Mouse (Mus musculus) MEL (cell line): ENCODE measurements around the gene Jdp2.

ENCODE experiments used
- BHLHE40 ChIP-seq: IDR thresholded peaks from 2 replicates; pipeline ENCODE4 v1.6.1; 2012; ENCODE audit warnings: low read depth, mild to moderate bottlenecking, inconsistent platforms, low read length, improper control_type of control experiment, borderline replicate concordance
- CTCF ChIP-seq, 3 experiments: IDR thresholded peaks in 2 of 3; conservative IDR thresholded peaks in 1 of 3; 2 replicates each; pipeline ENCODE4 v1.5.1; 2011 to 2012; ENCODE audit warnings: low read length in 3 of 3, low read depth in 2 of 3, mild to moderate bottlenecking in 2 of 3, improper control_type of control experiment in 1 of 3, inconsistent platforms in 1 of 3, mixed read lengths in 1 of 3, moderate library complexity in 1 of 3; ENCODE audit not compliant: control insufficient read depth in 1 of 3, insufficient read depth in 1 of 3, poor library complexity in 1 of 3, severe bottlenecking in 1 of 3
- EP300 ChIP-seq, 2 experiments: IDR thresholded peaks; 2 replicates each; pipeline ENCODE4 v1.6.1; 2011; ENCODE audit warnings: improper control_type of control experiment in 2 of 2, low read length in 2 of 2, low read depth in 1 of 2, mild to moderate bottlenecking in 1 of 2
- GATA1 ChIP-seq: IDR thresholded peaks from 2 replicates; pipeline ENCODE4 v1.6.1; 2011; ENCODE audit warnings: low read depth, low read length, improper control_type of control experiment
- MYC ChIP-seq: IDR thresholded peaks from 2 replicates; pipeline ENCODE4 v1.6.1; 2011; ENCODE audit warnings: low read depth, mild to moderate bottlenecking, low read length, improper control_type of control experiment, moderate library complexity
- POLR2A ChIP-seq, 2 experiments: IDR thresholded peaks; 2 replicates each; pipeline ENCODE4 v1.6.1; 2011 to 2012; ENCODE audit warnings: low read length in 2 of 2, mild to moderate bottlenecking in 2 of 2, control low read depth in 1 of 2, improper control_type of control experiment in 1 of 2, low read depth in 1 of 2, moderate library complexity in 1 of 2; ENCODE audit not compliant: control insufficient read depth in 1 of 2, insufficient read depth in 1 of 2, poor library complexity in 1 of 2
- POLR2AphosphoS5 ChIP-seq: IDR thresholded peaks from 2 replicates; pipeline ENCODE4 v1.6.1; 2012; ENCODE audit warnings: low read depth, borderline replicate concordance, mild to moderate bottlenecking, inconsistent platforms, low read length, moderate library complexity, mixed read lengths
- RAD21 ChIP-seq: IDR thresholded peaks from 2 replicates; pipeline ENCODE4 v1.6.1; 2011; ENCODE audit warnings: mild to moderate bottlenecking, low read depth, low read length, improper control_type of control experiment
- UBTF ChIP-seq: IDR thresholded peaks from 2 replicates; pipeline ENCODE4 v1.6.1; 2012; ENCODE audit warnings: low read depth, mild to moderate bottlenecking, inconsistent platforms, low read length, improper control_type of control experiment, moderate library complexity, borderline replicate concordance; ENCODE audit not compliant: insufficient read depth
- USF1 ChIP-seq: IDR thresholded peaks from 2 replicates; pipeline ENCODE4 v1.6.1; 2014; ENCODE audit warnings: low read depth, mild to moderate bottlenecking, inconsistent platforms, low read length, improper control_type of control experiment, moderate library complexity
- ZC3H11A ChIP-seq: IDR thresholded peaks from 2 replicates; pipeline ENCODE4 v1.6.1; 2012; ENCODE audit warnings: low read depth, mild to moderate bottlenecking, inconsistent platforms, low read length, improper control_type of control experiment
- ZNF384 ChIP-seq: IDR thresholded peaks from 2 replicates; pipeline ENCODE4 v1.6.1; 2012; ENCODE audit warnings: low read depth, mild to moderate bottlenecking, inconsistent platforms, low read length, improper control_type of control experiment

DNA sequence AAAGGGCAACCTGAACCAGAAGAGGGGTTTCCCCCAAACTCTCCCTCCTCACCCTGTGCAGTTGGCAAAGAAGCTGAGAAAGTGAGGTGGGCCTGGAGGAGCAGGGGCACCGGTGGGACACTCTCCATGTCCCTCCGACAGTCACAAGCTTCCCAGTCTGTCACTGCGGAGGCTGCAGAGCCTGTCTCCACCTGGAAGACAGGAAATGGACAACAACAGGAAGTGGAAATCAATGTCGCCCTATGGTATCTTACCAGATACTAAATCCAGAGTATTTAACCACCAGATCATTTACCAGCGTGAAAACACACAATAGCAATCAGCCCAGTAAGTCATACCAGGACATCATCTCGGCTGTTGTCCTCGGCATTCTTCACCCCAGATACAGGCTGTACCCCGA is 67.3 kb downstream of the Jdp2 start:
- TF ChIP-seq POLR2A (IDR thresholded peaks at IDR 0.05; ENCODE audit: control insufficient read depth in 1 of 2, insufficient read depth in 1 of 2, low read depth in 1 of 2, low read length in 2 of 2, poor library complexity in 1 of 2): no peak
- no peak for TF ChIP-seq RAD21
- no peak for TF ChIP-seq CTCF (IDR thresholded peaks at IDR 0.05 in 2 of 3, conservative IDR thresholded peaks at IDR 0.05 in 1 of 3; ENCODE audit: control insufficient read depth in 1 of 3, insufficient read depth in 1 of 3, low read depth in 2 of 3, low read length in 3 of 3, poor library complexity in 1 of 3, severe bottlenecking in 1 of 3)
- TF ChIP-seq GATA1: no peak
- no peak for TF ChIP-seq MYC
- no peak for TF ChIP-seq POLR2AphosphoS5
- TF ChIP-seq ZC3H11A: no peak
- no peak for TF ChIP-seq UBTF
- TF ChIP-seq USF1: no peak
- TF ChIP-seq ZNF384: no peak
- TF ChIP-seq BHLHE40: no peak
- TF ChIP-seq EP300 (IDR thresholded peaks at IDR 0.05; ENCODE audit: low read depth in 1 of 2, low read length in 2 of 2): no peak
